Mouse (Mus musculus) layer of hippocampus, postnatal 14 days (tissue): ENCODE measurements at regions not wholly inside any gene's neighbourhood (a gene's known extent, or its start where the extent isn't known, plus 50 kb on each side); places are given as distances from the start of the nearest gene placed in this dataset.

Experiments used
- DNase-seq, 2 experiments: peaks; one replicate each; pipeline ENCODE4 v3.0.0; 2021 to 2022; ENCODE audit warnings: low spot score in 2 of 2, mixed read lengths in 1 of 2

GRCm38 (mm10) chr3:70860909-70861675 is 853.7 kb downstream of the Otol1 start:
- DNase-seq: peak; percentile 36 to 63

DNA sequence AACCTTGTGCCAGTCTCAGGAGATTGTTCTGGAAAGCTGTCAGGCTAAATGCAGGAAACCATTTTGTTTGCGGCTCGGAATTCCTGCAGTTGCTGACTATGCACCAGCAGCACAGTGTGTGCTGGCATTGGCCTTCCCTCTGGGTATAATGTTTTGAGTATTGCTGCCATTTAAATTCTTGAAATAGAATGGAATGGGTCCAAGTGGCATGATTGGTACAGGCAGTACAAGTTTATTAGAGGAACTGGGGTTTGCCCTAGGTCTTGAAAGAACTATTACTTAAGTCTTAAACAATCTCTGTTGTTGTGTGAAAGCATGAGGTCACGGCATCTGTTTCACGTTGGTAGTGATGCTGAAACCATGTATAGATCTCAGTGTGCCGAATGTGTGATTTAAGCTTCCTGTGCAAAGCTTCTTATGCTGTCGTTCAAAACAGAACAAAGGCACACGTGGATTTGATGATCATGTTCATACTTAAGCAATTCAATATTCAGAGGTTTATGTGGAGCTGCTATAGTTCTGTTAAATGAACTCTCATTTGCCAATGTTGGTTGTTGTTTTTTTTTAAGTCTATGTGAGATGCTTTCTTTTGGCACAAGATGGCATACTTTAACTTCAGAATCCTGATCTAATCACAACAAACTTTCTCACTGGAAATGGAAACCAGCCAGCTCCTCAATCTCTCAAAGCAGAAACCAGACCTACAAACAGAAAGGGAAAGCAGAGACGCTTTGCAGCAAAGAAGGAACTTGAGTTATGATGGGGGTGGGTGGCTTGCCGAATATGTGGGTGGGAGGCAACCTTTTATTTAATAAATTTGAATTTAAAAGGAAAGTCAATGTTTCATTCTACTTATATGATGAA is 866.5 kb downstream of the Otol1 start:
- DNase-seq: peak; percentile 19 to 60

DNA sequence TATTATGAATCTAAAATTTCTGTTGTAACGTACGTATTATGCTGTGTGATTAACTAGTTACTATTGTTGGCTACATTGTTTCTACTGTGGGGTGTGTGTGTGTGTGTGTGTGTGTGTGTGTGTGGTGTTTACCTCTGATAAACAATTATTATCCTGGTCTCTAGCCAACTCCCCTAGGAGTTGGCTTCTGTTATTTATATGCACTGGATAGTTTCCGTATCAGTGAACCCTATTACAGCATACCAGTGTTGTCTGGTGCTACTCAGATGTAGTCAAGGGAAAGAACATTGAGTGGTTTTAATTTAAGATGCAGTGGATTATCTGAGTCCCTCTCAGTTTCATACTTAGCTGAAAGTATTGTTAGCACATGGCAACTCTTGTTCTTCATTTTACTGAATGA is 867.2 kb downstream of the Otol1 start:
- no peak for DNase-seq
